ENCODE assay signal across 17 mouse cellular contexts in genomic region chr1:89892281-89892680, GRCm38 (mm10). TPM values are rescaled to one million over a fixed set of nuclear protein-coding genes. Genes with fewer than 3 reads are reported as not detected.
DNase-seq lines count a peak whose midpoint lies in the region; ATAC-seq and TF ChIP-seq lines count a peak whose summit lies in the region.
"Had no signal": no experiment of that assay in that cellular context is flagged by ENCODE, and none has a peak within 500 bp of the region (broad histone marks: within the 10 kb centered on the region; RNA-seq: fewer than 3 reads in every experiment).

No protein-coding gene starts in this region.

- H3K4me1 ChIP-seq in midbrain, embryonic 11.5 days (ENCODE audit: control insufficient read depth, insufficient read depth, low read length) = peaks cover 10% of the 10 kb centered on the region
- peaks cover 8% of the 10 kb centered on the region for H3K4me1 ChIP-seq in midbrain, embryonic 16.5 days (ENCODE audit: control insufficient read depth, insufficient read depth, low read length)
- no peaks in the 10 kb centered on the region for H3K4me1 ChIP-seq in embryonic facial prominence, embryonic 14.5 days (ENCODE audit: control insufficient read depth, insufficient read depth, low read length)
- H3K4me1 ChIP-seq in midbrain, postnatal 0 days (ENCODE audit: insufficient read depth, low read length) = no peaks in the 10 kb centered on the region
- H3K4me1 ChIP-seq: forebrain, embryonic 15.5 days; heart, embryonic 13.5 days; lung, embryonic 15.5 days had no signal

- H3K27me3 ChIP-seq in midbrain, embryonic 11.5 days (ENCODE audit: control insufficient read depth, insufficient read depth, low read length) = 0 out of 2 replicates have a peak, but pooled peaks cover 3% of the 10 kb centered on the region
- no peaks in the 10 kb centered on the region for H3K27me3 ChIP-seq in midbrain, embryonic 16.5 days (ENCODE audit: control insufficient read depth, insufficient read depth, low read depth, low read length)
- no peaks in the 10 kb centered on the region for H3K27me3 ChIP-seq in embryonic facial prominence, embryonic 14.5 days (replicated peaks; ENCODE audit: control insufficient read depth, insufficient read depth, low read length)
- H3K27me3 ChIP-seq in midbrain, postnatal 0 days (ENCODE audit: insufficient read depth, low read length) = no peaks in the 10 kb centered on the region
- H3K27me3 ChIP-seq: CH12.LX; forebrain, embryonic 15.5 days; heart, embryonic 13.5 days; lung, embryonic 15.5 days; Patski had no signal

- H3K4me2 ChIP-seq in midbrain, embryonic 11.5 days = no peak overlapping the region
- no peak overlapping the region for H3K4me2 ChIP-seq in midbrain, embryonic 16.5 days (ENCODE audit: low read length)
- no peak overlapping the region for H3K4me2 ChIP-seq in embryonic facial prominence, embryonic 14.5 days (ENCODE audit: low read depth, low read length)
- no peak overlapping the region for H3K4me2 ChIP-seq in midbrain, postnatal 0 days (ENCODE audit: low read depth, low read length, poor library complexity, severe bottlenecking)
- H3K4me2 ChIP-seq: forebrain, embryonic 15.5 days; heart, embryonic 13.5 days; lung, embryonic 15.5 days had no signal

- no peak overlapping the region for H3K4me3 ChIP-seq in midbrain, embryonic 11.5 days (ENCODE audit: low read depth, low read length)
- no peak overlapping the region for H3K4me3 ChIP-seq in midbrain, embryonic 16.5 days (ENCODE audit: low read depth, low read length)
- no peak overlapping the region for H3K4me3 ChIP-seq in embryonic facial prominence, embryonic 14.5 days (ENCODE audit: low read depth, low read length)
- H3K4me3 ChIP-seq in midbrain, postnatal 0 days (ENCODE audit: low read depth, low read length) = no peak overlapping the region
- H3K4me3 ChIP-seq: forebrain, embryonic 15.5 days; heart, embryonic 13.5 days; lung, embryonic 15.5 days had no signal

- peaks cover 6% of the 10 kb centered on the region for H3K36me3 ChIP-seq in midbrain, embryonic 11.5 days (ENCODE audit: control insufficient read depth, insufficient read depth, low read length)
- peaks cover 14% of the 10 kb centered on the region for H3K36me3 ChIP-seq in midbrain, embryonic 16.5 days (ENCODE audit: control insufficient read depth, insufficient read depth, low read length)
- peaks cover 34% of the 10 kb centered on the region for H3K36me3 ChIP-seq in embryonic facial prominence, embryonic 14.5 days (ENCODE audit: control insufficient read depth, insufficient read depth, low read length)
- H3K36me3 ChIP-seq in midbrain, postnatal 0 days (ENCODE audit: insufficient read depth, low read length) = peaks cover 47% of the 10 kb centered on the region

- no peak overlapping the region for H3K27ac ChIP-seq in midbrain, embryonic 11.5 days (ENCODE audit: low read depth, low read length)
- no peak overlapping the region for H3K27ac ChIP-seq in midbrain, embryonic 16.5 days (ENCODE audit: low read length)
- no peak overlapping the region for H3K27ac ChIP-seq in embryonic facial prominence, embryonic 14.5 days (replicated peaks; ENCODE audit: low read depth, low read length)
- no peak overlapping the region for H3K27ac ChIP-seq in midbrain, postnatal 0 days (ENCODE audit: low read depth, low read length)
- H3K27ac ChIP-seq: forebrain, embryonic 15.5 days; heart, embryonic 13.5 days; lung, embryonic 15.5 days had no signal

- no peaks in the 10 kb centered on the region for H3K9me3 ChIP-seq in midbrain, embryonic 11.5 days (ENCODE audit: control insufficient read depth, low read length)
- H3K9me3 ChIP-seq in midbrain, embryonic 16.5 days (replicated peaks; ENCODE audit: control insufficient read depth, low read length, poor library complexity, severe bottlenecking) = no peaks in the 10 kb centered on the region
- no peaks in the 10 kb centered on the region for H3K9me3 ChIP-seq in embryonic facial prominence, embryonic 14.5 days (ENCODE audit: control insufficient read depth, low read length)
- no peaks in the 10 kb centered on the region for H3K9me3 ChIP-seq in midbrain, postnatal 0 days (ENCODE audit: low read length)
- H3K9me3 ChIP-seq: forebrain, embryonic 15.5 days; heart, embryonic 13.5 days; lung, embryonic 15.5 days had no signal

- peak; percentile 35; the same call in 1 of the 2 replicates for ATAC-seq in midbrain, embryonic 11.5 days (ENCODE audit: low FRiP score)
- no peak for ATAC-seq in midbrain, embryonic 16.5 days
- ATAC-seq in embryonic facial prominence, embryonic 14.5 days (ENCODE audit: low read depth) = no peak
- no peak for ATAC-seq in midbrain, postnatal 0 days (ENCODE audit: low FRiP score)
- ATAC-seq: forebrain, embryonic 15.5 days; inflammation-experienced regulatory T-cells, adult 6 months had no signal

- no peak for DNase-seq in midbrain, embryonic 11.5 days (ENCODE audit: low spot score, missing footprints)
- DNase-seq in embryonic facial prominence, embryonic 14.5 days (ENCODE audit: low spot score) = peak; percentile 7
- peak; percentile 40 for DNase-seq in midbrain, postnatal 0 days (ENCODE audit: low spot score)
- DNase-seq in frontal cortex, postnatal 14 days (ENCODE audit: low spot score in 2 of 2) = no peak
- DNase-seq in heart, postnatal 4 days = no peak
- DNase-seq in urinary bladder, postnatal 25 days (ENCODE audit: low spot score) = no peak
- DNase-seq: cerebellum, postnatal 14 days; gastrocnemius, postnatal 36 days had no signal

- TF ChIP-seq CTCF in midbrain, postnatal 0 days (IDR thresholded peaks at IDR 0.05) = no peak

- H3K9ac ChIP-seq in midbrain, embryonic 11.5 days (ENCODE audit: low read length) = no peak overlapping the region
- H3K9ac ChIP-seq in midbrain, embryonic 16.5 days (ENCODE audit: low read depth, low read length) = no peak overlapping the region
- H3K9ac ChIP-seq in embryonic facial prominence, embryonic 14.5 days (ENCODE audit: low read depth, low read length) = no peak overlapping the region
- H3K9ac ChIP-seq in midbrain, postnatal 0 days (replicated peaks; ENCODE audit: low read length, poor library complexity, severe bottlenecking) = no peak overlapping the region
- H3K9ac ChIP-seq: forebrain, embryonic 15.5 days; heart, embryonic 13.5 days; lung, embryonic 15.5 days had no signal

- 35% methylated on average over 7 of the region's 7 CpGs for WGBS in midbrain, embryonic 11.5 days
- 24% methylated on average over 7 of the region's 7 CpGs for whole genome bisulfite sequencing in midbrain, embryonic 16.5 days
- 61% methylated on average over 7 of the region's 7 CpGs for WGBS in embryonic facial prominence, embryonic 14.5 days
- 43% methylated on average over 7 of the region's 7 CpGs for WGBS in midbrain, postnatal 0 days

RNA-seq across cellular contexts. Expression of gene Gbx2, which starts 38.7 kb away (rescaled TPM):
- 9.6 TPM in 2 replicates for polyA plus RNA-seq in midbrain, embryonic 11.5 days (2014; fragmentation: Nextera tagmentation; extraction: Ambion mirVana)
- 29.7 and 62.2 TPM in 2 replicates for polyA plus RNA-seq in midbrain, embryonic 16.5 days (2015; fragmentation: Nextera tagmentation; extraction: Ambion mirVana)
- polyA plus RNA-seq in embryonic facial prominence, embryonic 14.5 days (2014; fragmentation: Nextera tagmentation; extraction: Ambion mirVana) = 0.18 and 0.39 TPM in 2 replicates
- total RNA-seq in midbrain, postnatal 0 days (2014; rRNA removed) = 9.9 and 10.8 TPM in 2 replicates
- polyA plus RNA-seq in midbrain, postnatal 0 days (2015; fragmentation: Nextera tagmentation; extraction: Ambion mirVana) = 15.2 and 22.8 TPM in 2 replicates
- under 1 TPM in 1 of 2 experiments, not detected in 1; 0.16 TPM for total RNA-seq in heart, postnatal 4 days (2021)
- total RNA-seq: CH12.LX; liver, adult 2 months; neutrophil, adult 5-6 weeks had no signal
- polyA plus RNA-seq: inflammation-experienced regulatory T-cells, adult 6 months; liver, adult 2 months had no signal

Comparison
In these comparisons a context has a peak if more than half of its experiments do, and no peak if none do; other contexts are left out.
1. DNase-seq: peak in embryonic facial prominence, embryonic 14.5 days (single experiment) and midbrain, postnatal 0 days (single experiment); none in midbrain, embryonic 11.5 days (single experiment), frontal cortex, postnatal 14 days (0 of 2), heart, postnatal 4 days (single experiment) and urinary bladder, postnatal 25 days (single experiment).